Mouse (Mus musculus) ovary, postnatal 14 days (tissue): ENCODE data around the gene Macrod1.

Experiments
- DNase-seq: peaks from one replicate; pipeline ENCODE4 v3.0.0; 2022; ENCODE audit warnings: low spot score

Macrod1 gene

DNA sequence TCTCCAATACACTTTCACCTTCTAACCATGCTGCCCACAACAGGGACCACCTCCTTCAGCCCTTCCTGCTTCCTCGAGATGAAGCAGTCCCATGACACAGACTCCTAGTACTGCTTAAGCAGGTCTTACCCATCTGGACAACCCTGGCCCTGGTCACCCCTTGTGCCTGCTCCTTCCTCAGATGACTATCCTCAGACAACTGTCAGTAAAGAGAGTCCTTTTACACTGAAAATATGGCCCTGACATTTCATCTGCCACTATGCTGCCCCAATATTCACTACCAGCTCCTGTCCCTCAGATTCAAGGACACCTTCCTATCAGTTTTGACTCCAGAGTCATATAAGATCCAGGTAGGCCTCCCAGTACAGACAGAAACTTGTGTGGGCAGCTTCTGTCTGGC is 143.8 kb downstream of the Macrod1 start:
- DNase-seq: no peak

DNA sequence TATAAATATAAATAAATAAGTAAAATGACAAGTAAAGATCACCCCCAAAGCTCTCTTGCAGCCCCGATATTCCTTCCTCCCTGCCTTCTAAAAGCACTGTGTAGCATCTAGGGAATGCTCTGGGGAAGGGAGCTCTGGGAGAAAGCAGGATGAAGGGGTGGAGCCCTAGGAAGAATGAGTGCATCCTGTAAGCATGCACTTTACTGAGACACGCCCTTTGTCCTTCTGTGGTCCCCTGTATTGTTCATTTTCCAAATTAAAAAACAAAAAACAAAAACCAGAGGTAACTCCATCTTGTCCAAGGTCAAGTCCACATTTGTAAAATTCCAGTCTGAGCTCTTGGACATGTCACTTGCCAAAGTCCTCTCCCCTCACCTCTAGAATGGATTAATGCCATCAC is 148.3 kb downstream of the Macrod1 start:
- no peak for DNase-seq

DNA sequence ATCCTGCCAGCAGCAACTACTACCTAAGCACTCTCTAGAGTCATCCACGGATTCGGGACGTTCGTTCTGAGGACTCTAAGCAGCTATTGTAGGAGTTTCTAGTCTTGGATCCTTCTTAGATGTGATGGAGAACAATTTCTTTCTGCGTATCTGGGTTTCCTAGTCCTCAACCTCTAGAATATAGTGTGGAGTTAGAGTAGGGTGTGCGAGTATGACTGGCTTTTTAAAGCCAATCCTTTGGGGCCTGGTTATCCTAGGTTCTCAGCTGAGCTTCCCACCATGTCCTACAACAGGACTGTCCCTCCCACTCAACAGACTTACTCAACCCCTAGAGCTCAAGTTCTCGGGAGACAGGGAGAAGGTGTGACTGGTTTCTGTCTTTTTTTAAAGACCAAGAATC is 148.7 kb downstream of the Macrod1 start:
- DNase-seq: no peak

DNA sequence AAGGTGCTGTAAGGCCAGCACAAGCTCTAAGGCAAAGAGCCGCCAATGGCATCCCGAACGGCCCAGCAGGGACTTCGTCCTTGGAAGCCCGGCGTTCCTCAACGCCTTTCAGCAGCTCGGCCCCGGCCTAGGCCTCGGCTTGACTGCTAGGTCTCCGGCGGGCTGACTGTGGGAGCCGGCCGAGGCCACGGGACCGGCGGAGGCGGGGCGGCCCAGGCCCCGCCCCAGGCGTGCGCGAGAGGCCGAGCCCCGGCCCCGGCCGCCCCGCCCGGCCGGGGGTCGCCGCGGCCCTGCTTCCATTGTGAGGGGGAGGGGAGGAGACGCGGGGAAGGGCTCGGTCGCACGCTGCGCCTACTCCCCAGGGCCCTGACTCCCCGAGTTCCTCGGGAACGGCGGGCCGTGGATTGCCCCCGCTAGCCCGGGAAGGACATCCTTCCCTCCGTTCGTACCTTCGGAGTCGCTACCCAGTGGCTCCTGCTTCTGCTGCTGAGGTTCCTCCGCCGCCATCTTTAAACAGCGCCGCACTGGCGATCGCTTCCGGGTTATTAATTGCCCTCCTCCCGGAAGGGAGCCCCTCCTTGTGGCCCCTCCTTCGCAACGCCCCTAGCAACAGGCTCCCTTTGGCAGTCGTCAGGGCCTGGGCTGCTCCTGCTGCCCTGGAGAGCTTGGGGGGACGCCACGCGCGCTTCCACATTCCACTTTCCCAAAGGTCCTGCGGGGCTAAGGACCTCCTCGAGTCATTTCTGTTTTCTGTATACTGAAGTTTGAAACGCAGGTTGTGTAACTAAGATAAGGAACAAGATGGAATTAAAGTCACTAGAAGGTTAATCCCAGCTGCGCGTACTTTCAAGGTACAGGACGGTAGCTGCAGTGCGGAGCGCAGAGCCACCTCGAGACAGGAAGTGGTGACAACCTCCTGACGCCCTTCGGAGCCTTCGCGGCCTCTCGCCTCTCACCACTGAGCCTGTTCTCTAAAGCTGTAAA is 149.4 kb downstream of the Macrod1 start, which contains the start of gene Otub1:
Gene Otub1 (minus strand): TSS at position 564 of the 984 bp plus-strand sequence.
- DNase-seq: peak; percentile 87

DNA sequence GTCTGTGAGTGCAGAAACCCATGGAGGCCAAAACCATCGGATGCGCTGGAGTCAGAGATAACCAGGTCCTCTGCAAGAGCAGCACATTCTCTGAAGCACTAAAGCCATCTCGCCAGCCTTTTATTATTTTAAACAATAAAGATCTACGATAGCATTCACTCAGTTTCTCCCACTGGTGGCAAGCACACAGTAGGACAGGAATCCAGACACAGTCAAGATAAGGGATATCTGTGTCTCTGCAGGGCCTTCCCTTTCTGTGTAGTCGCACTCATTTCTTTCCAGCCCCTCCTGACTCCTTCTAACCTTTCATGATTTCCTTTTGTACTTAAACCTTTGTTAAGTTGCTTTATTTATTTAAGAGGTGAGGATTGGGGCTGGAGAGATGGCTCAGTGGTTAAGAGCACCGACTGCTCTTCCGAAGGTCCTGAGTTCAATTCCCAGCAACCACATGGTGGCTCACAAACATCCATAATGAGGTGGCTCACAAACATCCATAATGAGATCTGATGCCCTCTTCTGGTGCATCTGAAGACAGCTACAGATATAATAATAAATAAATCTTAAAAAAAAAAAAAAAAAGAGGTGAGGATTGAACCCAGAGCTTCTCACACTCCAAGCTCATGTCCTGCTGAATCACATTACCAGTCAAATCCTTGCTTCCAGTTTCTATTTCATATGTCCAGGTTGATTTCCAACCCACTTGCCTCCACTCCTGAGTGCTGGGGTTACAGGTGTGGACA is 153.5 kb downstream of the Macrod1 start:
- no peak for DNase-seq

DNA sequence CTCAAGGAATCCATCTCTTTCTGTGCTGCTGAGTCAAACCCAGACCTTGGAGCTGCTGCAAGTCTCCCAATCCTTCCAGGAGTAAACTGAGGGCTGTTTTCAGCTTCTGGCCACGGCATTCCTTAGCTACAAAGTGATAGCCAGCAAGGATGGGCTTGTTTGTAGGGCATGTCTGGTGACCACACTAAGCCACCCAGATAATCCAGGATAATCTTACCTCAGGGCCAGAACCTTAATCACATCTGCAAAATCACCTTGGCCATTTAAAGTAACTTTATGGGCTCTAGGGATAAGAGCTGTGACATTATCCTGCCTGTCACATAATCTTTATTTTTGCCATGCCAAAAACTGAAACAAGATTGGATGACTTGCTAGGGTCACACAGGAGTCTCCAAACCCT is 155.6 kb downstream of the Macrod1 start:
- no peak for DNase-seq

DNA sequence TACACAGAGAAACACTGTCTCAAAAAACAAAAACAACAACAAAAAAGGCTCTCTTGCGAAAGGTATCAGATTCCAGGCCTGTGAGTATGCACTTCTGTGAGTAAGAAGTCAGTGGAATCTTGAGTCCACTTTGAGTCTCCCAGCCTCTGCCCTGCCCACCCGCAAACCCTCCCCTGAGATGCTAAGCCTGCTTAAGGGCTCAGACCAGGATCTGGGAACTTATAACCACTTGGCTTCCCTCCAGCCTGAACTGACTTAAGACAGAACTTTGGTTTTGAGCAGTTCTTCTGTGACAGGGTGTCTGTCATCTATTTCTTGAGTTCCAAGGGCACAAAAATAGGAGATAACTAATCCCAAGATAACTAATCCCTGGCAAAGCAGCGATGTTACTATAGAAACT is 156.4 kb downstream of the Macrod1 start:
- DNase-seq: no peak

DNA sequence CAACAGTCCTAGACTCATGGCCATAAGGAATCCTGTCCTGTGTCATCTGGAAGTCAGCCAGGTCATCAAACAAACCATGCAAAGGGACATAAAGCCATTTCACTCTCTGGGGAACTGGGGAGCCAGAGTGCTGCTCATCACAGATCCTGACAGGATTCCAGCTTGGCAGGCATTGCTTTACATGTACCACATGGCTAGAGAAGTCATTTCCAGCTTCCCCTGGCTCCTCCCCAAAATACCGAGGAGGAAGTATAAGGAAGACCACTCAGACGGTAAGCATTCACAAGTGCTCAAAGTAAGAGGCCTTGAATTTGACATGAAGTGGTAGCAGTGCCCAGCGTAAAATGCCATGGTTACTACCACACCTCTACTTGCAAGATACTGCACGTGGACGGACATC is 157.9 kb downstream of the Macrod1 start:
- DNase-seq: no peak

DNA sequence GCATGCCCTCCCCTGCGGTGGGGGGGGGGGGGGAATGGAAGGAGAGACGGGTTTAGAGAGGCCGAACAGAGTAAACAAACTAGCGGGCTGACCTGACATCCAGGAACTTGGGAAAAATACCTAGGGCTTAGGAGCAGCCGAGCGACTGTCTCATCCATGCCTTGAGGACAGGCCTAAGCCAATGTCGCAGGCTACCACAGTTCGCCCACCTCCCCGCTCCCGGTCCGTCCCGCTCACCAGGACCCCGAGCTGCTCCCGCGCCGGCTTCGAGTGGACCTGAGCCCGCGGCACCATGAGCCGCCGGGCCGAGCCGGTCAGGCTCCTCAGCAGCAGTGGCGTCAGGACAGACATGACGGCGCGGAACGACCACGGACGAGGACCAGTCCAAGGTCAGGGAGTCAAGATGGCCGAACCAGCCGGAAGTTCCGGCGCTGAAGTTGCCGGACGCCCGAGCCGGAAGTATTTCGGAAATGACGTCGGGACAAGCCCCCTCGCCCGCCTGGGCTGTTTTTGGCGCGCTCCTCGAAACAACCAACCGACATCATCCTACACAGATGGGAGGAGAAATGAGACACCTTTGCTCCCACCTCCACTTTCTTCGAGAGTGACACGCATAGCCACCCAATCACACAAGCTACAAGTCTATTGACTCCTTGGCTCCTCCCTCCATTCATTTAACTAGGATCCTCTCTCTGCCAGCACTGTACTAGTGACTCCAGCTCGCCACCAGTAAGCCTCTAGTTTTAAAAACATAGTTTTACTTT is 160.7 kb downstream of the Macrod1 start, which contains the start of gene Cox8a:
Gene Cox8a (minus strand): TSS at position 455 of the 764 bp plus-strand sequence.
- DNase-seq: peak; percentile 92

DNA sequence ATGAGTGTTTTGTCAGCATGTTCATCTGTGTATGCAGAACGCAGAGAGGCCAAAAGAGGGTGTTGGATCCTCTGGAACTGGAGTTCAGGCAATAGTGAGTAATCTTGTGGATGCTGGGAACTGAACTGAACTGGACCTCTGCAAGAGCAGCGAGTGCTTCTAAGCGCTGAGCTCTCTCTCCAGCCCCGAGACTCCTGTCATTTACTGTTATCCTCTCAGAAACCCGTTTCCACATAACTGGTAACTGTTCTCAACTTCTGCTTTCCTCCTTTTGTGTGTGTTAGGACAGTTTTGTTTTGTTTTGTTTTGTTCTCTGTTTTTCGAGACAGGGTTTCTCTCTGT is 161.3 kb downstream of the Macrod1 start:
- no peak for DNase-seq

DNA sequence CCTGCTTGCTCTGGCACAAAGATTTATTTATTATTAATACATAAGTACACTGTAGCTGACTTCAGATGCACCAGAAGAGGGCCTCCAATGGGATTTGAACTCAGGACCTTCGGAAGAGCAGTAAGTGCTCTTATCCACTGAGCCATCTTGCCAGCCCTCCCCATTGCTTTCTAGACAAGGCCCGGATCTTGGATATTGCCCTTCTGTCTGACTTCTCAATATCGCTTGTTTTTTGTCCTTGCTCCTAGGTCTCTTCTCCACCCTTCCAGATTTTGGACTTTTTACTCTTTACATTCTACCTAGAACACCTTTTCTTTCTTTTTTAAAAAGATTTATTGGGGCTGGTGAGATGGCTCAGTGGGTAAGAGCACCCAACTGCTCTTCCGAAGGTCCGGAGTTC is 162.1 kb downstream of the Macrod1 start:
- no peak for DNase-seq

DNA sequence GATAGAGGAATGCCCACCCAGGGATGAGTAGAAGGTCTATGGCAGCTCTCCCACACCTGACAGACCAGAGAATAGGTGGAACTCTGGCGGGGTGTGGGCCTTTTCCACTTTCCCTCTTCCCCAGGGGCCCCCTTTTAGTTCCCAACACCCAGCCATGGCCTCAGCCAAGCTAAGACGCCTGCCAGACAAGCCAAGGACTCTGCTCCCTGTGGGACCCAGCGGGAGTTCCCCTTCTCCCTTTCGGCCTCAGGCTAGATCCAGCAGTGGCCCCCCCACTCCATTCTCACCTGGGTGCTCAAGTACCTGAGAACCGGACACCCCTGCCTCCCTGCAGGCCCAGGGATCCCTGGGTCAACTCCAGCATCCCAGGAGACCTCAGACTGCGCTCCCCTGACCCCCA is 165.6 kb downstream of the Macrod1 start:
- DNase-seq: no peak

DNA sequence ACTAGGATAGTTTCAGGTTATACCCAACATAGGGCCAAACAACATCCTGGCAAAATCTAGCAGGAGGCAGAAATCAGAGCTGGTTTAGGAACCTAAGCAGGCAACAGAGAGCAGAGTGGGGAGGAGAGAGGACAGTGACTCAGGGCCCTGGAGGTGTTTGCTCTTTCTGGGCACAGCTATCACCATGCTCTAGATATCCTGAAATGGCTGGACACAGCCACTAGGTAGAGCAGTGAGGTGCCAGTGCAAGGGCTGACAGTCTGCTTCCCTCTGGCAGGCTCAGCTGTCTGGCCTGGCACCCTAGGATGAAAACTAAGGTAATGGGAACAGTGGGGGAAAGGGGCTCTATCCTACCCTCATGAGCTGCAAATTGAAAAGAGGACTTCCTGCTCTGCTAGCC is 166.9 kb downstream of the Macrod1 start:
- no peak for DNase-seq

DNA sequence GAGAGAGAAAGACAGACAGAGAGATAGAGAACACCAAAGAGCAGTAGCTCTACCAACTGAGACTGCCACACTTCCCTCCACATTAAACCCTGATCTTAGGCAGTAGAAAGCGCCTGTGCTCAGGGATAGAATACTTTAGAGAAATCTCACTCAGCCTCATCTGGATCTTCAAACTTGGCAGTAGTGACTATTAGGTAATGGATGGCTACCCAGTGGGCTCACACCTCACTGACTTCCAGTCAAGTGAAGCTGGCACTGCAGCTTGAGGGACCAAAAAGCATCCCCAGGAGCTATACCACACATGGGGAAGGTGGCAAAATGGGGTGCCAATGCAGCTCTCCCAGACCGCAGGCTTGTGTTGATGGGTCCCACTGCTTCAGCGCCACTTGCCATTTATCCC is 167.6 kb downstream of the Macrod1 start:
- no peak for DNase-seq

DNA sequence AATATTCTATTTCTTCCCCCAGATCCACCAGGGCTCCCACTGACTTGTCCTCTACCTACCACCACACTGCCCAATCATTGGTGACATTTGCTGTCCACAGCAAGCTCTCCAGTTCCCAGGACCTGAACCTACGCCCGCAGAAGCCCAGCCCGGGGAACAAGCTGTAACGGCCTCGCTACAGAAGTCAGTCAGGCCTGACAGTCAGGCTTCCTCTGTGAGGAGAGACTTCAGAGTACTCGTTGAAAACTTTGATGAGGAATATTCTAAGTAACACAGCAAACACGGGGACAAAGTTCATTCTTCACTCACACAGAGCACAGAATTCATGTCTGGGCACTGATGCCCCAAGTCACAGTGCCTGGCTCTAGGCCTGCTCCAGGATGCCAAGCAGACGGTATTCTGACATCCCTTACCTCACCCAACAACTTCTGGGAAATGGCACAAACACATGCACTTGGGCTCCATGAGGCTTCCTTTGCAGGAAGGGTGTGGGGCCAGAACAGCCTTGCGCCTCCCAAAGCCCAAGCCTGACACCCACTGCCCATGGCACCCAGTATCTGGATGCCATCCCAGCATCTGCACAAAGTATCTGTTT is 168.6 kb downstream of the Macrod1 start:
- no peak for DNase-seq

DNA sequence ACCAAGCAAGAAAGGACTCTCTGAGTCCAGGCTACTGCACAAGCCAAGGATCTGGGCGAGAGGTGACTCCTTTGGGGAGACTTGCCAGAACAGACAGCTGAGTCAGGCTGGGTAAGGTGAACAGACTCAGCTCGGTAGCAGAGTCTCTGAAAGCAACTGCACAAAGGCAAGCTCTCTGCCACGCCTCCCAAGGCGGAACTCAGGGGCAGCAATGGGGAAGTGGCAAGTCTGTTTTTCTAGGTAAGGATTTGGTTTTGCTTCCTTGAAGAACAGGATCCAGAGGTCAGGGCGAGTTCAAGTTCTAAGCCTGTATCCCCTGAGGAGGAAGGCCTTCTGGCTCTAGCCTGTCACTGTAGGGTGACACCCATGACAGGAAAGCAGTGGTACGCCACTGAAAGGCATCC is 169.9 kb downstream of the Macrod1 start:
- DNase-seq: no peak

DNA sequence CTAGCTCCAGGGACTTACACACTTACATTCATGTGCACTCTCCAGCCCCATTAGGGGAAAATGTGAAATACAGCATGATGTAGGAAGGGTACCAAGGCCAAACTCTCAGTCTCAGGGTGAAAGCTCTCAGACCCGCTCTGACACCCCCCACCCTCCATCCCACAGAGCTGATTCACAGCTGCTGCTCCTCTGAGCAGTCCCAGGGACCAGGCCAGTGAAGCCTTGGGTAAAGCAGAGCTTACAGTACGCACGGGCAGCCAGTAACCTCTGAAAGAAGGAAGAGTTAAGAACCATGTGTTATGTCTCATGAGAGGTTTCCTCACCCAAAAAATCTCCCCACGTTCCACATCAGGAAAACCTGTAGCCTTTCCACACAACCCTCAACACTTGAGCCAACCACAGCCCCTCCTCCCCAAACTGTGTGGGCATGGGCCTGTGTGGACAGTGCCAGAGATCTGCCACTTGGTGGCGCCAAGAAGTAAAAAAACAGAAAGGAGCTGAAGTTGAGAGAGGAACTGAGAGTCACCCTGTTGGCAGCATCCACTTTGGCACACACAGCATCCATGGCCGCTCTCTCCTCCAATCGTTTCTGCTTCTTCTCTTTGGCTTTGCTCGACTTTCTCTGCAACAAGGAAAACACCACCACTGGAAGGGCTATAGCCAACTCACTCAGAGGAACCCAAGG is 178.1 kb downstream of the Macrod1 start:
- DNase-seq: peak; percentile 75

DNA sequence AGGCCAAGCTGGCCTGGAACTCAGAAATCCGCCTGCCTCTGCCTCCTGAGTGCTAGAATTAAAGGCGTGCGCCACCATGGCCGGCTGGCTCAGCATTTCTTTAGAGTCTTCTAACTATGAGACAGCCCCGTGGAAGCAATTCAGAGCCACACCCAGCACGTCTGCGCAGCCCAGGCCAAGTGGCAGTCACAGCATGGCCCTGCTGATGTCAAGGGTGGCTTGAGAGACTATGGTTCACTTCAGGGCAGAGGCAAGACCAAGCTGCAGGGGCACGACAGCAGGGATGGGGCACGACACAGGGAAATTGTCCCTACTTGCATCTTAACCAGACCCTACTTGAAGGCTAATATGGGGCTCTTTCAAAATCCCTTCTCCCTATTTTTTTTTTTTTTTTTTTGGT is 178.9 kb downstream of the Macrod1 start:
- no peak for DNase-seq

DNA sequence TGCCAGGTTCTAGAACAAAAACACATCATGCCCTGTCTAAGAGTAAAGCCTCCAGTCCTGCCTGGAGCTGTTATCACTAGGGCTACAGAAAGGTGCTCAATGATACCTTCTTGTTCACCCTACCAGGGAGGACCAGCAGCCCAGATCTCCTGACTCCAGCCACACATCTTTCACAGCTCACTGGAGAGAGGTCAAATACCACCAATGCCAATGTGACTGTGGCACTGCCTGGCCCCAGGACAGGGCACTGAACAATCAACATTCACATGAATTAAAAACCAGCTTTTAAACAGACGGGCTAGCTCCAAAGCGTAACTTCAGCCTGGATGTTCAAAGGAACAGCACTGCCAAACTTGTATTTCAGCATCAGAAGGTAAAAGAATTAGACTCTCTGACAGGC is 179.4 kb downstream of the Macrod1 start:
- DNase-seq: no peak

DNA sequence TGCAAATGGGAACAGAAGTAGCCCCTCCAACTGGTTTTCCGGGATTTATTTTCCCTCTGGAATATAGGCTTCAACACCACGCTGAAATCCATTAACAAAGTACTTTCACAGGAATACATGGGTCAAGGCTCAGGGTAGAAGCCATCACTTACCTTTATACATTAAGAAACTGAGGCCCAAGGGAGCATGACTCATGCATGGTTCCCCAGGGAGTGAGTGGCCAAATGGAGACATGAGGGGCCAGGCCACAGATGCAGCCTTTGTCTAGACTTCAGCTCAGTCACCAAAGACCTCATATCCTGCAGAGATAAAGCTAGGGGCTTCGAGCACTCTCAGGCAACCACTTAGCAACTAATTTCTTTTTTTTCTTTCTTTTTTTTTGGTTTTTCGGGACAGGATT is 180.1 kb downstream of the Macrod1 start:
- no peak for DNase-seq

DNA sequence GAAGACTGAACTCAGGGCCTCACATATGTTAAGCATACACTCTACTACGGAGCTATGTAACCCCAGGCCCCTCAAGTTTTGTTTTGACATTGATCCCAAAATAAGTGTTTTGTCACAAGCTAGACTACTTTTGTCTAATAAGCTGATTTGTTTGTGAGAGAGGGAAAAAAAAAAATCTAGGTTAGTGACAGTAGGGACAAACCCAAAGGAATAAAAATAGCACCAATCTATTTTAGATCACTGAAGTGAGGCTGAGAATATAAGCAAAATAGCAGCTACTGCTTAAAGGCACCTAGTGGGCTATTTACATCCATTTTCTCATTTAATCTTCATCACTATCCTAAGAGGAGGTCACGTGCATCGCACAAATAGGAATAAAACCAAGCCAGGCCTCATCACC is 183.0 kb downstream of the Macrod1 start:
- no peak for DNase-seq
